Mouse (Mus musculus) brown adipose tissue, adult 24 weeks (tissue): ENCODE data around the gene Gm44511. TPM values are rescaled to one million over a fixed set of nuclear protein-coding genes. Genes with fewer than 3 reads are reported as not detected.
"Not testable (repeated sequence)": the region's sequence is repeated elsewhere in the genome, so short reads cannot be mapped to it uniquely, and the experiment has no call there.

Source experiments
- H3K27ac ChIP-seq: fragments of 200-500 bp; replicated peaks from 2 replicates; pipeline ENCODE4 v1.5.1; 2012; ENCODE audit warnings: low read depth, mild to moderate bottlenecking, low read length
- H3K4me1 ChIP-seq: fragments of 200-500 bp; 2 replicates; pipeline ENCODE4 v1.6.1; 2012; ENCODE audit warnings: low read length, mixed read lengths; ENCODE audit not compliant: control insufficient read depth, insufficient read depth, insufficient read length
- H3K4me3 ChIP-seq: fragments of 200-500 bp; 2 replicates; pipeline ENCODE4 v1.5.1; 2012; ENCODE audit warnings: low read depth, mild to moderate bottlenecking, low read length, moderate library complexity; ENCODE audit not compliant: insufficient read depth
- polyA plus RNA-seq: library from polyadenylated mRNA; stranded (reverse); fragments of >200 nt; gene quantifications from 2 replicates; pipeline ENCODE4 v1.2.4, GENCODE M21; 2012; ENCODE audit not compliant: missing spikeins, insufficient read depth, insufficient read length

Gene Gm44511
- polyA plus RNA-seq, 1 experiment: not detected

DNA sequence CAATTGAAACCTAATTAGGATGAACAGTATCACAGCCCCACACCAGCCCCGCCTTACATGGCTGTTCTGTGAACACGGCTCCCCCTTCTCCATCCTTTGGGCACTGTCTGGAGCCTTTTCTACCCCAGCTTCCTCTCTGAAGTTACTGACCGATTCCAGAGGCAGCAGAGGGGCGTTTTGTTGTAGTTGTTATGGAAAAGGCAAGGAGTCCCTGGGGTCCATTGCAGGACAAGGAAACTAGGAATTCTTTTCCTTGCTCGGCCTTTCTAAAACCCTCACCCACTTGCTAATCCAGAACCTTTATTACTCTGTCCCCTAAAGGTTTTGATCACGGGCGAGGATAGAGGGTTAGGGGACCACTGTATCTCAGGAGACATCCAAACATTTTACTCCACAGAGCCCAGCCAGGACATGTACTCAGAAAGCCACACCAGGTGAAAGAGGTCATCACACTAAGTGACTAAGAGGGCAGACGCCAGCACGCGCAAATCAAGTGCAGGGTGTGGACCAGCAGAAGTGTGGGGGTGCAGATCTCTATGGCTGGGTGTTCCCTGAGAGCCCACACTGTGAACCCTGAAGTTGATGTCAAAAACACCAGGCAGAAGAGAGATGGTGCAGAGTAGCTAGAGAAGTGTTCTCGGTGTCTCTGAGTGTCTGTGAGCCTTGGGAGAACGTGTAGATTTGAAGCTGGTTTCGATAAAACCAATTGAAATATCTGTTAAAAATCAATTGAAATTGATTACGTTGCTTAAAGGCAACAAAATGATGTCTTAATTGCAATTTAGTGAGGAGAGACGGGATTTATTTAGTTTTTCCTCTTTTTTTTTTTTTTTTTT lies 28.0 kb downstream of the Gm44511 start:
- H3K27ac ChIP-seq: no peak overlapping the region
- H3K4me3 ChIP-seq: peak overlapping the region; percentile 56
- 0 out of 2 replicates have a peak, but pooled peaks cover 3% of the 10 kb centered on the region for H3K4me1 ChIP-seq

DNA sequence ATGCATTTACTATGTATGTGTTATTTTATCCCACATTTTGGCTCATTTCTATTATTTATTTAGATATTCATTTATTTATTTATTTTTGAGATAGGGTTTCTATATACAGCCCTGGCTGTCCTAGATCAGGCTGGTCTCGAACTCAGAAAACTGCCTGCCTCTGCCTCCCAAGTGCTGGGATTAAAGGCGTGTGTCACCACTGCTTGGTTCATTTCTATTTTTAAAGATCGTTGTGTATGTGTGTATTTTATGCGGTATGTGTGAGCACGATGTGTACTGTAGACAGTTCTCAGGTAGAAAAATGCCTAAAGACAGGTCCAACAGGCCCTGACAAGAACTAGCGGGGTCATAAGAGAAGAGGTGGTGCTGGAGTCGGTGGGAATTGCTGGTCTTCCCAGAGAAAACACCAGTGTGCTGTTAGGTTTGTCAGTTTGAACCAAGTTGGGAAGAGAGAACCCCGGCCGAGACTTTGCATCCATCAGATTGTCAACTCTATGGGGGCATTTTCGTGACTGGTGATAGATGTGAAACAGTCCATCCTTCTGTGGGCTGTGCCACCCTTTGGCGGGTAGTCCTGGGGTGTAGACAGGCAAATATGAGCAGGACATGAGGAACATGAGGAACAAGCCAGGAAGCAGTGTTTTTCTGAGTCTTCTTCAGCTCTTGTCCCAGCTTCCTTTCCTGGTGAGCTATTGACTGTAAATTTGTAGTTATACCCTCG lies 28.8 kb downstream of the Gm44511 start:
- peak overlapping the region; percentile 56 for H3K4me3 ChIP-seq
- no peak overlapping the region for H3K27ac ChIP-seq
- H3K4me1 ChIP-seq: 0 out of 2 replicates have a peak, but pooled peaks cover 3% of the 10 kb centered on the region

GRCm38 (mm10) chr6:128796321-128796955 lies 29.7 kb downstream of the Gm44511 start:
- Histone ChIP-seq H3K27ac (no peak overlapping the region), H3K4me1 (0 out of 2 replicates have a peak, but pooled peaks cover 3% of the 10 kb centered on the region), H3K4me3 (no peak overlapping the region)

DNA sequence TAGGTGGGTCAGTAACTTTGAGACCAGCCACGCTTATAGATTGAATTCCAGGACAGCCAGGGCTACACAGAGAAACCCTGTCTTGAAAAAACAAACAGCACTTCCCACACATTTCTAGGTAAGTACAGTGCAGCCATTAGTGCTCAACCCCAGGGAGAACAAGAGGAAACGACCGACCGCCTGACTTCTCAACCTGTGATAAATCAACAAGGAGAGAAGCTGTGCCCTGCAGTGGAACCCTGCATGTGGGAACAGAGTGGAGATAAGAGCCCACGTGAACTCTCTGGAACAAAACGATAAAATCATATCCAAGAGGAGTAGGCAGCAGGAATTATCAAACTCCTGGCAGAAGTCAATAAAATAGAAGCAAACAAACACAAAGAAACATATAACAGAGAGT lies 32.4 kb downstream of the Gm44511 start:
- Histone ChIP-seq H3K4me1 (0 out of 2 replicates have a peak, but pooled peaks cover 3% of the 10 kb centered on the region), H3K4me3 (no peak overlapping the region)

GRCm38 (mm10) chr6:128790491-128790994 lies 35.6 kb downstream of the Gm44511 start:
- H3K4me1 ChIP-seq, H3K4me3 ChIP-seq, H3K27ac ChIP-seq: not testable (repeated sequence)

More for the DNA sequence above, 32.4 kb downstream of the Gm44511 start:
- H3K27ac ChIP-seq: no peak overlapping the region

GRCm38 (mm10) chr6:128789115-128789514 lies 37.0 kb downstream of the Gm44511 start, which contains the start of gene Klrb1c:
Klrb1c (minus strand) TSS chr6:128789215.
- Histone ChIP-seq H3K4me1 (no peaks in the 10 kb centered on the region), H3K27ac (no peak within 1 kb of the TSS), H3K4me3 (no peak within 1 kb of the TSS)

GRCm38 (mm10) chr6:128788517-128788916 lies 37.6 kb downstream of the Gm44511 start:
- no peaks in the 10 kb centered on the region for H3K4me1 ChIP-seq
- H3K4me3 ChIP-seq: no peak overlapping the region
- no peak overlapping the region for H3K27ac ChIP-seq

GRCm38 (mm10) chr6:128786396-128786795 lies 39.7 kb downstream of the Gm44511 start:
- not testable (repeated sequence) for H3K4me3 ChIP-seq, H3K4me1 ChIP-seq, H3K27ac ChIP-seq

GRCm38 (mm10) chr6:128769481-128770253 lies 56.4 kb downstream of the Gm44511 start:
- H3K27ac ChIP-seq: no peak overlapping the region
- no peak overlapping the region for H3K4me3 ChIP-seq
- H3K4me1 ChIP-seq: no peaks in the 10 kb centered on the region

- Histone ChIP-seq H3K4me3 (no peak overlapping the region), H3K4me1 (no peaks in the 10 kb centered on the region), H3K27ac (no peak overlapping the region)
These were observed 58.1 kb downstream of the Gm44511 start for GRCm38 (mm10) chr6:128768047-128768446.

- H3K27ac ChIP-seq, H3K4me3 ChIP-seq, H3K4me1 ChIP-seq: not testable (repeated sequence)
These were observed 59.4 kb downstream of the Gm44511 start for GRCm38 (mm10) chr6:128766486-128767254.

DNA sequence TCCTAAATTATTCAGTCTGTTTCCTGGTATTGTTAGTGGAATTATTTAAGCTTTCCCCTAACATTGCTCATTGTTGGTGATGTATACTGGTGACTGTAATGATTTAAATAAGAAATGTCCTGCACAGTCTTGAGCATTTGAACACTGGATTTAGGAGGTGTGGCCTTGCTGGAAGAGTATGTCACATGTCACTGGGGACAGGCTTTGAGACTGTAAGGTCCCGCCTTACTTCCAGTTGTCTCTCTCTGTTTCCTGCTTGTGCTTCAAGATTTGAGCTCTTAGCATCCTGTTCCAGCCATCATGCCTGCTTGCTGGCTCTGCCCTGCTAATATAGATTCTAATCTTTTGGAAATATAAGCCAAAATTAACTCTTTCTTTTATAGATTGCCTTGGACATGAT lies 60.9 kb downstream of the Gm44511 start:
- Histone ChIP-seq H3K27ac (no peak overlapping the region), H3K4me3 (no peak overlapping the region), H3K4me1 (peaks cover 5% of the 10 kb centered on the region; the same call in 1 of the 2 replicates)

- Histone ChIP-seq H3K4me3 (peak overlapping the region; percentile 26), H3K4me1 (peaks cover 5% of the 10 kb centered on the region; the same call in 1 of the 2 replicates), H3K27ac (no peak overlapping the region)
These were observed 61.5 kb downstream of the Gm44511 start for GRCm38 (mm10) chr6:128764598-128764997.
